Mouse (Mus musculus): ENCODE measurements around the gene Rasgrp4.
A peak's percentile ranks its signal among the peaks of the same experiment; 100 is the strongest.
"Not testable (repeated sequence)": the region's sequence is repeated elsewhere in the genome, so short reads cannot be mapped to it uniquely, and the experiment has no call there.

Rasgrp4 gene

DNA sequence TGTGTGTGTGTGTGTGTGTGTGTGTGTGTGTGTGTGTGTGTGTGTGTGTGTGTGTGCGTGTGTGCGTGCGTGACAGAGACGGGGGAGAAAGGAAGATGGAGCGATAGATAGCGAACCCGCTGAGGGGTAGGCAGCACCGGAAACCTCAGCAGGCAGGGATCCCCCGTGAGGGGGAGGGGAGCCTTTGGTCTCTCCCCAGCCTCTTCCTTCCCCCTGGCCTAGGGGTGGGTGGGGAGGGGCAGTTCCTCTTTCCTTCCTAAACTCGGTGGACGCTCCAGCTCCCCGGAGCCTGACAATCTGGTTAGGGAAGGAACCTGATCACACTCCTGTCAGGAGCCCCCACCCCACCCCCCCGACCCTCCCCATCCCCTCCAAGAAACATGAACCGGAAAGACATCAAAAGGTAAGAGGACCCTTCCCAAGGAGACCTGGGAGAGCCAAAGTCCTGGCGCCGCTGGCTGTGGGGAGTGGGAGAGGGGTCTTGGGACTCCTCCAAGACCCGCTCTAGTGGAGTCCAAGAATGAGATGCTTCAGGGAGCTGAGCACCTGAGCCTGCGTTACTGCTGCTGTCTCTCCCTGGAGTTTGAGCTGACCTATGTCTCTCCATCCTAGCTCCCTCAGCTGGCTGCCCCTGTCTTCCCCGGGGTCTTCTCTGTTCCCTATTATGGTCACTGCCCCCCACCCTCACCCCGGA is at the start of gene Rasgrp4:
Gene Rasgrp4 (plus strand): TSS at position 159 of the 694 bp plus-strand sequence.
- DNase-seq = no peak

DNA sequence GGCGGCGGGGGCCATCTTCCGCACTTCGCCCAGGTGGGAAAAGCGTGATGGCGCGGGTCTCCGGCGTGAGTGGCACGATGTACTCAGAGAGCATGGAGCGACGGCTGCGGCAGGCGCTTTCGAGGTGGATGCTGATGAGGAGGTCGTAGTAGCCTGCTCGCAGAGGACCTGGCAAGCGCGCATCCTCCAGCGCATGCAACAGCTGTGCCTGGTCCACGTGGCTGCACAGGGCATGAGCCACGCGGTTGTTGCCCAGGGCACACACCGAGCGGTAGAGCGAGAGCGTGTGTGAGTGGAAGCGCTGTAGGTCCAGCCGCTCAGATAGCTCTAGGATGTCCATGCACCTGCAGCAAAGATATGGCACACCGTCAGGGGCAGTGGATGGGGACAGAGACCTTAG is 48.7 kb upstream of the Rasgrp4 start:
- DNase-seq = no peak

DNA sequence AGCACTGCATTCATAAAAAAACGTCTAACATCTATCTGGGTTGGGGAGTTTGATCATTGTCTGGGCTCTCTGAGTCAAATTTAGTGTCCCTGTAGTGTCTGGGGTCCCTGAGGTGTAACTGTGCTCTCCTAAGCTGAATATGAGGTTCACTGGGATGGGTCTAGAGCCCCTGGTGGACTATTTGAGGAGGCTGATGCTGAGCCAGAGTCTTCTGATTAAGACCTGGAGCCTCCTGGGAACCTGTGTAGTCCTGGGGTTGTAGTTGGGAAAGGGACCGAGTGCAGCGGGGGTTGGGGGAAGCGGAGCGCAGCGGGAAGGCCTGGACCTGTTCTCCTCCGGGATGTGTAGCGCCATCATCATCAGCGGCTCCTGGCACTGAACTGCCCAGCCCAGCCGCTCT is 47.7 kb upstream of the Rasgrp4 start:
- DNase-seq = no peak

DNA sequence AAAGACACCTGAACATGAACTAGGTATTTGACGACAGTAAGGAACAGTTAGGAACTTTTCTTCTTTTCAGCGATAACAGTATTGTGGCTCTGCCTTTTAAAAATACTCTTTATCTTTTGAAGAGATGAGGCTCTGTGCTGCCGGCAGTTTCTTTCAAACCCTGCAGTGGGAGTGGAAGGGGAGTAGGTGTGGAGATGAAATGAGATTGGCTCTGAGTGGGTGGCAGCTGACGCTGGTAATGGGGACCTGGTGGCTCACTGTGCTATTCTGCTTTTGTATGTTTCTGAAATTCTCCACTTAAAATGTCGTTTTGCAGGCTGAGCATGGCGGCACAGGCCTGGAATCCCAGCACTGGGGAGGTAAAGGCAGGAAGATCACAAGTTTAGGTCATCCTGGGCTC is 45.8 kb upstream of the Rasgrp4 start:
- DNase-seq = no peak

DNA sequence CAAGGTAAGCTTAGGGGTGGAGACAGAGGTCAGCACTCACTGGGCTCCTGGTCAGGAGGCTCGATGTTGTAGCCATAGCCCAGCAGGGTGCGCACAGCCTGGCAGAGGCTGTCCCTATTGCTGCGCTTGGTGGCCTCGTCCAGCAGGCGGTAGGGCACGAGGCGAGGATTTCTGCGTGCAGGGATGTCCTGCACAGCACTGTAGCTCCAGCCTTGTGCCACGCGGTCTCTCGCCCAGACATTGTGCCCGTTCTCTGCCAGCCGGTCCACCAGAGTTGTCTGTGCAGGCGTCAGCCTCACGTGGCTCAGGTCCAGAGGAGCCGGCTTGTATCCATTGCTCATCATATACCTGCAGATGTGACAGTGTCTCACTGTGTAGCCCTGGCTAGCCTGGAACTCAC is 37.5 kb upstream of the Rasgrp4 start:
- DNase-seq = no peak

DNA sequence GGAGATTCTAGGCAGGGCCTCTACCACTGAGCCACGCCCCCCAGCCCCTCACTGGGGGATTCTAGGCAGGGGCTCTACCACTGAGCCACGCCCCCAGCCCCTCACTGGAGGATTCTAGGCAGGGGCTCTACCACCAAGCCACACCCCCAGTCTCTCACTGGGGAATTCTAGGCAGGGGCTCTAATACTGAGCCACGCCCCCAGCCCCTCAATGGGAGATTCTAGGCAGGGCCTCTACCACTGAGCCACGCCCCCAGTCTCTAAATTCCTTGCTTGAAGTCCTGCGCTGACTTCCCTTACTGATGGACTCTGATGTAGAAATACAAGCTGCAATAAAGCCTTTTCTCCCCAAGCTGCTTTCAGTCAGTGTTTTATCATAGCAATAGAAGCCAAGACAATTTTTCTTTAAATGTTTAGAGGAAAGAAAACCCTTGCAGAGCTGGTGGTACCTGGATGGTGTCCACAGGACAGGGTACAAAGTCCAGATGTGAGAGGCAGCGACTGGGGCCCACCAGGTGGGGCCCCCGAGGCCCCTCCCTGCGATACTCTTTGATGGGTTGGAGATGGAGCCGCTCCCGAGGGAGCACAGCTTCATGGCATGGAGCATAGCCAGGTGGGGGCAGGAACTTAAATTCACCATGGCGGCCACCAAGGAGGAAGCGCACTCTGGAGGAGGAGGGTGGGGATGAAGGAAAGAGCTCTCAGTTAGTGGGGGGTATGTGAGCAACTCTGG is 33.2 kb upstream of the Rasgrp4 start:
- no peak for DNase-seq

DNA sequence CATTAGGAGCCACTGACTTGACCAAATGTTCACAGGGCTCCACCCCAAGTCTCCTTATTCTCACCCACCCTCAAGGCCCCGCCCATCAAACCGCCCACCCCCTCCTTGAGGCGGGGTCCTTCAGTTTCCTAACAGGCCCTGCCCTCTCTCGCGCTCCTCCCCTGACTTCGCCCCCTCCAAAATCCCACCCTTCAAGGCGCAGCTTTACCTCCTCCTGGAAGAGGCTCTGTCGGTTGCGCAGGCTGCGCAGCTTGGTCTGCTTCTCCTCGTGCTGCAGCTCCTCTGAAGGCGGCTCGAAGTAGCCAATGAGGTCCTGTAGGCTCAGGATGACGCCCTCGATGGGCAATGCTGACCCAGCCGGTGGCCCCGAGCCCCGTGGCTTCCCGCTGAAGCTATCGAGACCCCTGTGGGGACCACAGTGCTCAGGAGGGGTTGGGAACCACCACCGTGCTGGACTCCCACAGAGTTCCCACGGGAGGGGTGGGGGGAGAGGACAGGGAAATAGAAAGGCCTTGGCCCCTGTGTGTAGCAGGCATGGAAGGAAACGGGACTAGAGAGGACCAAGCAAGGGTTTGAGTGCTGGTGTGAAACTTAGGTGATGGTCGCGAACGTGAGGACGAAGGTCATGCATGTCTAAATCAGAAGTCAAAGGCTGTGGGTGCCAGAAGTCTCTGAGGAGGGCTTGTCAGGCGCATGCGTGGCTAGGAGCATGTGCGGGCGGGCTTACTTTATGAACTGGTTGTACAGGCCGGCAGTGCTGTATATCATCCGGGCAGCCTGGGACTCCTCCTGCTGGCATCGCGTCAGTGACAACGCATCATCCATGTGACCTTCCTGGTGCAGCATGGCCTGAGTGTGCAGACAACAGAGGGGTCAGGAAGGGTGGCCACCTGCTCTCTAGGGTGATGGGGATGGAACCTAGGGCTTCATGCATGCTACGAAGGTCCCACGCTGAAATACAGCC is 25.4 kb upstream of the Rasgrp4 start:
- peak; percentile 8 for DNase-seq

DNA sequence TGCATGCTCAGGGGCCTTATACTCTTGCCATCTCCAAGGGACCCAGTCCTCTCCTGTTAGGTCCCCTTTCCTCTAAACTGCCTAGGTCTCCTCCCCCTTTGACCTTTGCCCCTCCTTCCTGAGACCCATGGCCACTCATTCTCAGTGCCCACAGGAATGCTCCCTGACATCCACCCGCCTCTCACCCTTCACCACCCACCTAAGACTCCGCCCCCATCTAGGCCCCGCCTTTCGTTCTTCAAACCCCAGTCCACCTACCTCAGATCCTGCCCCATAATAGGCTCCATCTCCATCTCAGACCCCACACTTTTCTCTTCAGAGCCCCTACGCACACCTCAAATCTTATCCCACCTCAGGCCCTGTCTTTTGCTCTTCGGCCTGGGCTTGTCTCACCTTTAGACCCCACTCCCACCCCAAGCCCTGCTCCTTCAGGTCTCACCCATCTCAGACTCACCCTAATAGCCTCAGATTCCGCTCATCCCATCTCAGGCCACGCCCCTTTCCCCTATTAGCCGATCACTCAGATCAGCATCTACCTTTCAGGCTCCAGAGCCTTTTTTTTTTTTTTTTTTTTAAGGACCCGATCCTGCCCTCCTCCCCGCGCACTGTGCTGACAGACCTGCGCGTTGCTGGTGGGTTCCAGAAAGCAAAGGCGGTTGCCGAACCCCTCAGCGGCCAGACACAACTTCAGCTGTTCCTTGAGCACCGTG is 16.4 kb upstream of the Rasgrp4 start:
- DNase-seq = no peak

DNA sequence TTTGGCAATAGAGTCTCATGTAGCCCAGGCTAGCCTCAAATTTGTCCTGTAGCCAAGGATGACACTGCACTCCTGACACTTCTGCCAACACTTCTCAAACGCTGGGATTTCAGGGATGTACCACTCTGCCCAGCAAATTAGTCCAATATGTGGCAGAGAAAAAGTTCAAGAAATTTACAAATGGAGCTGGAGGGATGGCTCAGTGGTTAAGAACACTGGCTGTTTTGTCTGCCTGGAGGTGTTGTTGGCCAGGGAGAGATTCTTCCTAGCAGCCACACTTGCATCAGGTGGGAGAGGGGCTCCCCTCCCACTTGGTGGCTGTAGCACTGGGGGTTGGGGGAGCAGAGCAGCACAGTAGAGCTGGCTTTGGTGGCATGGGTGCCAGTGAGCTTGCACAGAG is 15.1 kb upstream of the Rasgrp4 start:
- no peak for DNase-seq

DNA sequence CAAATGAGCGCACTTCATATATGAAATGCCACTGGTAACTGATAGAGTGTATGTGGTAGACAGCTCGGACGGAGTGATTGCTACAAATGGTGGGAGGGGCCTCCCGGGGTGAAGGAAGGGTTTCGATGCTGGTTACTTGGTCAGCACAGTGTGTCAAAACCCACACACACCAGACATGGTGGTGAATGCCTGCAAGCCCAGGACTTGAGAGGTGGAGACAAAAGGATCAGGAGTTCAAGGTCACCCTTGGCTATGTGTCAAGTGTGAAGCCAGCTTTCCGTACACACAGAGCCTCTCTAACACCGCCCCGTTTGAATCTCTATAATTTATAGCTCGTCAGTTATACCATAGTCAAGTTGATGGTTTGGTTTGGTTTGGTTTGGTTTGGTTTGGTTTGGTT is 11.8 kb upstream of the Rasgrp4 start:
- no peak for DNase-seq

DNA sequence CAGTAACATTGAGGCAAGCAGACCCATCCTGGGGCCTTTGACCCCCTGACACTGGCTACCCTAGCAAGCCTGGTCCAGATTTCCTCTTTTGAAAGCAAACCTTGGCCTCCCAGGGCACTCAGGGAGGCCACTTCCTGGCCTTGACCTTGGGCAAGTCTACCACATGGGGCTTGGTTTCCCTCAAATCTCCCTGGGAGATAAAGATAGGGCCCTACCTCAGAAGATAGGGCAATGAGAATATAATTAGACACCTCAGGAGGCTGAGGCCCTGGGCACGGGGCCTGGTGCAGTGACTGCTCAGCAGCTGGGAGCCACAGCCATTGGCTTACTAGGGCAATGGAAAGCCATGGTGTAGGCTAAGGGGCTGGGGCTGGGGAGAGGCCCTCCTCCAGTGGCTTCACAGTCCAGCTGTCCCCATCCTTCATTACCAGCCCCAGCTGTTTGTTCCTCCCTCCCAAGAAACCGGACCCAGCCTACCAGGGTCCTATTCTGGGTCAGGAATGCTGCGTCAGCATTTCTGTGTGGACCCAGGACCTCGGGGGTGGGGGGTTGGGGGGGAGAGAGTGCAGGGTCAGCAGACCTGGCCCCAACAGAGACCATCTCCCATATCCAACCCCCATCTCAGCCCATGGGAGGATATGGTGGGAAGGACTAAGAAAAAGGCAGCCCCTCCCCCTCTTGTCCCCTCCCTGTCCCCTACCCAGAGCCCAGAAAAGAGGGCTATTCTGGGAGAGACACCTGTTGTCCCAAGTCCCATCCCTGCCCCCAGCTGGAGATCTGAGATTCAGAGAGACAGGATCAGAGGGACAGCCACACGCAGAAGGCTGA is 10.9 kb upstream of the Rasgrp4 start:
- DNase-seq = no peak

DNA sequence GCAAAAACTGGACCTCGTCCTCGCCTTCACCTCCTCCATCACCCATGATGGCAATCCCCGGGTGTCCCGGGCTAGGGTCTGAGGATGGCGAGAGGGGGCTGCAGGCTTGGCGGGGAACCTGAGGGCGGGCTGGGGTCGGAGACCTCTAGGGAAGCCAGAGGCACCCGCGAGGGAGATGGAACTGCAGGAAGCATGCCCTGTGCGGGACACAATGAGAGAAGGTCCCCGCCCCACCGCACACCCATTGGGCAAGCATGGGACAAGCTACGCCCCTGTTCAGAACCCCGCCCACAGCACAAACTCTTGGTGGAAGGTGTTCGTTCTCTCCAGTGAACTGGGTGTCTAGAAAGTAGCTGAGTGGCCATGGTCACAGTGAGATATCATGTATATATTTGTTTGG is 9.7 kb upstream of the Rasgrp4 start, which contains the start of gene Ryr1:
Gene Ryr1 (minus strand): TSS at position 210 of the 400 bp plus-strand sequence.
- DNase-seq = no peak

DNA sequence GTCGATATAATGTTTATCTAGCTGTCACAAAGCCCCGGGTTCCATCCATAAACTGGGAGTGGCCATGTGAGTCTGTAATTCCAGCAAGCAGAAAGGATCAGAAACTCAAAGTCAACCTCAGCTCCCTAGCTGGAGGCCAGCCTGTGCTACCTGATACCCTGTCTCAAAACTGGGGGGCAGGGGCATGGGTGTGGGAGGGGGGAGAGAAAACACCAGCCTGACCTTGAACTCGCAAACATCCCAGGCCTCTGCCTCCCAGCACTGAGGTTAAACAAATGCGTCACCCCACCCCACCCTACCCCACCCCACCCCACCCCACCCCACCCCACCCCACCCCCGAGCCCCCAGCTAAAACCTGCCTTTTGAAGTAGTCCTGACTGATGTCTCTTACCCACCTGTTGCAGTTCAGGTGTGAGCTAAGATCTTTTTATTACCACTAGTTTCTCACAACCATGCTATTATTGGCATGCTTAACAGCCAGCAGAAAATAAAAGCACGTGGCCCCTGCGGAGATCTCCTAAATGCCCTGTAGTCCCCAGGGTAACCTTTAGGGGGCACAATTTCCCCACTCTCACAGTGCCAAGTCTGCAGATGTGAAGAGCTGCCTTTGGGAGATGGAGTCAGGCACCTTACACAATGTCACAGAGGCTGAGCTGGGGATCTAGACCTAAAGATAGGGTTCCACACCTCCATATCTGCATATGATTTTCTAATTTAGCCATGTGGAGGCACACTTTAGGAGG is 8.3 kb upstream of the Rasgrp4 start:
- peak; percentile 53 for DNase-seq

DNA sequence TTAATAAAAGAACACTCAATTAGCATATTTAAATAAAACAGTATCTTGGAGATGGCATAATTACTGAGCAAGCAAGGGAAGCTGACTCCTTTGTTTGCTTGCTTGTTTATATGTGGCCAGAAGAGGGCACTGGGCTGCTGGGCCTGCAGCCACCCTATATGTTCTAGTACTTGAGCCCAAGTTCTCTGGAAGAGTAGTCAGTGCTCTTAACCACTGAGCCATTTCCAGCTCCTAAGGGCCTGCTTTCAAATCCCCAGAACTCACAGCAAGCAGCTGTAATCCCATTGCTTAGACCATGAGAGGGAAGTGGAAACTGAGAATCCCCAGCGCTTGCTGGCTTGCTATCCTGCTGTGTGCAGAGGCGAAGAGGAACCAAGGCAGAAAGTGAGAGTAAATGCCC is 5.9 kb upstream of the Rasgrp4 start:
- DNase-seq = no peak

DNA sequence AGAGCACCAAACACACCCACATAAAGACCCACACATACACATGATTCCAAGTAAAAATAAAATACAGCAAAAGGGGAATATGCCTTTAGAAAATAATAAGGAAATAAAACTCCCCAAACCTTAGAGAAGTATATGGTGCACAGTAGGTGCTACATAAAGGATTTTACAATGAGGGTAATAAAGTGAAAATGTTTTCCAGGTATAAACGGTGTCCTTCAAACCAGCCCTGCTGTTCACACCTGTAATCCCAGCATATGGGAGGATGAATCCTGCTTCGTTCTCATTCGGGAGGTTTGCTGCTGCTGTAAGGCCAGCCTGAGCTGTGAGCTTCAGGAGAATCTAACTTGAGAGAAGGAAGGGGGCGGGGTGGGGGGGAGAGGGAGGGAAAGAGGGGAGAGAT is 421 bp upstream of the Rasgrp4 start:
- no peak for DNase-seq

DNA sequence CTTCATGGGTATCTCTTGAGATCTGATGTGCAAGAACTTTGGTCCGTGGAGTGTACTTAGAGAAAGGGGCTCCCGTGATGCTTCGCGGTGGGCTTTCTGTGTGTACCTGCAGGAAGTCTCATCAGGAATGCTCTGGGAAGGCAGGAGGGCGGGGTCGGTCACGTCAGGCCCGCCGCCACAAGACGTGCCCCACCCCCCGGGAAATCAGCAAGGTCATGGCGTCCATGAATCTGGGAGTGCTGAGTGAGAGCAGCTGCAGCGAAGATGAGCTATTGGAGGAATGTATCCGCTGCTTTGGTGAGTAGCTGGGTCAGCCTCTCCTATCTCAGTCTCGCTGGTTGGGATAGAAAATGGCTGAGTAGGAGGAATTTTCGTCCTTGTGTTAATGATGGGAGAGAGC is 2.8 kb downstream of the Rasgrp4 start:
- DNase-seq = no peak

DNA sequence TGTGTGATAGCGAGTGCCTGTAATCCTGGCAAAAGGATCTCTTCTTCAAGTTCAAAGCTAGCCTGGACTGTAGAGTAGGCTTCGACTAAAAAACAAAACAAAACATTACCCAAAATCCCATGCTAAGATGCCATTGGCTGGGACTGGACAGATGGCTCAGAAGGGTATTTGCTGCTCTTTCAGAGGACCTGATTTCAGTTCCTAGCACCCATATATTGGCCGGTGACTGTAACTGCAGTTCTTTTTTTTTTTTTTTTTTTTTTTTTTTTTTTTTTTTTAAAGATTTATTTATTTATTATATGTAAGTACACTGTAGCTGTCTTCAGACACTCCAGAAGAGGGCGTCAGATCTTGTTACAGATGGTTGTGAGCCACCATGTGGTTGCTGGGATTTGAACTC is 4.6 kb downstream of the Rasgrp4 start:
- DNase-seq = not testable (repeated sequence)

DNA sequence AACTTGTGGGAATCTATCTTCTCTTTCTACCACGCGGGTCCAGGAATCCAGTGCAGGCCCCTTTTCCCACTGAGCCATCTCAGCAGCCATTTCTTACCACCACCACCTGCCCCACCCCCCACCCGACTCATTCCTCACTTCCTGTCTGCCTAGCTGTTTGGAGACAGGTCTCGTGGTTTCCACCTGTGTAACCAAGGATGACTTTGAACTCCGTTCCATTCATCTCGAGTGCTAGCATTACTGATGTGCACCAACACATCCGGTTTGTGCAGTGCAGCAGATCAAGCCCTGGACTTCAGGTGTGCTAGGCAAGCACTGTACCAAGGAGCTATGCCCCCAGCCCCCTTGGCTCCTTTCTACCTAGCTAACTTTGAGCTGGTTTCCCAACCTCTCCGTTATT is 6.8 kb downstream of the Rasgrp4 start:
- DNase-seq = no peak

DNA sequence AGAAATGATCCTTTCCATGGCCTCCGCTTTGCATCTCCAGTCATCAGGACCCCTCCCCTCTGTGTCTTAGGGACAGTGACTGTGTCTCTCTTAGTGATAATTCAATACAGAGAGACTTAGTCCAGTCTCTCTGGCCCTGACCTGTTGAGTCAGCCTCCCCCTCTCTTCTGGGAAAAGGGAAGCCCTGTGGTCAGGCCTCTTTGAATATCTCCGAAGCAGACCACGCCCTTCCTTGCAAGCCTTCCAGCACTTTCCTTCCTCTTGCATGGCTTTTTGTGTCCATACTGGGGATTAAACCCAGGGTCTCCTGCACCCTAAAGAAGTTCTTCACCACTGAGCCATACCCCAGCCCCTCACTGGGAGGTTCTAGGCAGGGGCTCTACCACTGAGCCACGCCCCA is 9.4 kb downstream of the Rasgrp4 start:
- no peak for DNase-seq

DNA sequence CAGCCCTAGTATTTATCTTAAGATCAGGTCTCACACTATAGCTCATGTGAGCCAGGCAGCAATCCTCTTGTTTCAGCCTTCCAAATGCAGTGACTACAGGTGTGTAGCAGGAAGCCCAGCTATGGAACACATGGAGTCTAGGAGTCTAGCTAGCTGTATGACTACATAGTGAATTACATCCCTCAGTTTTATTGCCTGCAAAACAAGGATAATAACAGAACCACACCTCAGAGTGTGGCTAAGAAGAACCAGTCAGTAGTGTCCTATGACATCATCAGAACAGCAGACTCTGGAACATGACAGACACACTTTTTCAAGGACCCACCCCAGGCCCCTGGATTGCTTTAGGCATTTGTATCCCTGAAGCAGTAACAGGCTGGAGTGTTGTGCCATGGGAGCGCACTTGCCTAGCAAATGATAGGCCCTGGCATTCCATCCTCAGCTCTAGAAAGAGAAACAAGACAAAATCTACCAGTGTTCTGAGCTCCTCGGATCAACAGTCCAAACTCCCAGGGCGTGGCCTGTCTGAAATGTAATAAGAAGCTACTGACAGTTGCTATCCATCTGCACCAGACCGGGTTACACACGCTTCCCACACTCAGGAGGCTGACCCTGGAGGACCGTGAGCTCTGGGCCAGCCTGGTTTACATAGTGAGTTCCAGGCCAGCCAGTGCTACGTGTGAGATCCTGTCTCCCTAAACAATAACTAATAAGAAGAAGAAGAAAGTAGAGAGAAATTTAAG is 12.1 kb downstream of the Rasgrp4 start:
- no peak for DNase-seq
